11 mouse cellular contexts compared by ENCODE assay signal in the genomic region with DNA sequence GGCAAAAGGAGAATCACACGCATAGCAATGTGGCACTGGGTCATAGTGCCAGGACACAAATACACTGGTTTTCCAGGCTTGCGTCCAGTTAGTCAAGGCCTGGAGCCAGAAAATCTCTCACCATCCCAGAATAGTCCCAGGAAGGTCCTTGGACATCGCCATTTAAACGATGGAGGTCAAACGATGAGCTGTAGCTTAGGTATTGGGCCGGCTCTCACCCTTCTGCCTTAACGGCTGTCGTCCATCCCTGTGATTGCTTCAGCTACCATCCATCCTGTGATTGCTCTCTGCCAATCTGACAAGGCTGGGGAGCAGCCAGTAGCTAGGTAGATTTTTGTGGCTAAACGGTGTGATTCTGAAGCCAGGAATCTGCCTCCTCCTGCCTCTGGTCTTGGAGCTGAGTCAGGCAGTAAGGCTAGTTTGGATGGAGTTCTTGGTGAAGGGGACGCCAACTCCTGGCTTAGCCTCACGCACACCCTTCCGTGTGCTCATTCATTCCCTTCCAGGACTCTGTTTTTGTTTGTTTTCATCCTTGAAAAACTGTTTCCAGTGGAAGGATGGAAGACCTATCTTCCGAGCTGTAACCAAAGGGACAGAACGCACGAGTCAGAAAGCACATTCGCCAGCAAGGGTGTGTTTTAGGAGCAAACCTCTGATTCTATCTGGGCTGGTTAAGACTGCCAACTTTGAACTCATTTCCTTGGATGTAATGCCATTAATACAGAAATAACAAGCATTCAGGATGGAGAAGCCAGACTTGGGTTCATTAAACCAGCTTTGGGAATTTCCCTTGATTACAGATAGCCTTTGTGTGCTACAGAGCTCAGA.
DNase-seq lines count a peak whose midpoint lies in the region; ATAC-seq and TF ChIP-seq lines count a peak whose summit lies in the region.
"Had no signal": no experiment of that assay in that cellular context is flagged by ENCODE, and none has a peak within 500 bp of the region (broad histone marks: within the 10 kb centered on the region; RNA-seq: fewer than 3 reads in every experiment).

No protein-coding gene starts in this region.

- intact Hi-C loops in heart, adult 2 months (cut with DNase I), result loop anchor here (2.0 to 5.0 kb wide), 2 partner anchors 34 to 162 kb away; no protein-coding TSS in a partner anchor

- peaks cover 16% of the 10 kb centered on the region for H3K36me3 ChIP-seq in heart, adult 2 months (ENCODE audit: control insufficient read depth, insufficient read depth, low read length)
- 0 out of 2 replicates have a peak, but pooled peaks cover 4% of the 10 kb centered on the region for H3K36me3 ChIP-seq in heart, embryonic 12.5 days
- no peaks in the 10 kb centered on the region for H3K36me3 ChIP-seq in liver, embryonic 11.5 days (ENCODE audit: control insufficient read depth, insufficient read depth, low read length)

- no peaks in the 10 kb centered on the region for H3K79me2 ChIP-seq in heart, adult 2 months (replicated peaks; ENCODE audit: control insufficient read depth, insufficient read depth, low read length)

- DNase-seq in heart, adult 2 months, result peak; percentile 66 to 80
- DNase-seq in adipocyte (ENCODE audit: low spot score), result peak; percentile 74
- peak; percentile 80 for DNase-seq in cerebellum, adult 11-12 months
- DNase-seq in heart, adult 8-10 months (ENCODE audit: low spot score), result peak; percentile 73
- no peak for DNase-seq in ovary, postnatal 10 days (ENCODE audit: low spot score)
- no peak for DNase-seq in urinary bladder, adult 2 months (ENCODE audit: low spot score)
- DNase-seq in liver, embryonic 11.5 days (ENCODE audit: low spot score), result no peak

- peak overlapping the region; percentile 82 for H3K27ac ChIP-seq in heart, adult 2 months
- no peak overlapping the region for H3K27ac ChIP-seq in heart, embryonic 12.5 days (ENCODE audit: poor library complexity, severe bottlenecking)
- no peak overlapping the region for H3K27ac ChIP-seq in liver, embryonic 11.5 days (ENCODE audit: low read depth, low read length)
- H3K27ac ChIP-seq: embryonic facial prominence, embryonic 13.5 days had no signal

- peak overlapping the region; percentile 3; the same call in 1 of the 2 replicates for H3K9ac ChIP-seq in heart, adult 2 months (ENCODE audit: low read depth, low read length)
- H3K9ac ChIP-seq in heart, embryonic 12.5 days, result no peak overlapping the region
- no peak overlapping the region for H3K9ac ChIP-seq in liver, embryonic 11.5 days (ENCODE audit: low read depth, low read length)
- H3K9ac ChIP-seq: embryonic facial prominence, embryonic 13.5 days had no signal

- no peak for TF ChIP-seq POLR2A in heart, adult 2 months (IDR thresholded peaks at IDR 0.05; ENCODE audit: insufficient read depth, low read depth, low read length)

- 0 out of 2 replicates have a peak, but pooled peaks cover 5% of the 10 kb centered on the region for H3K9me3 ChIP-seq in heart, embryonic 12.5 days (replicated peaks)
- no peaks in the 10 kb centered on the region for H3K9me3 ChIP-seq in liver, embryonic 11.5 days (ENCODE audit: control insufficient read depth, low read length)
- H3K9me3 ChIP-seq: embryonic facial prominence, embryonic 13.5 days had no signal

- no peaks in the 10 kb centered on the region for H3K27me3 ChIP-seq in heart, adult 2 months (ENCODE audit: control insufficient read depth, insufficient read depth, low read length)
- peaks cover 34% of the 10 kb centered on the region for H3K27me3 ChIP-seq in heart, embryonic 12.5 days (replicated peaks)
- no peaks in the 10 kb centered on the region for H3K27me3 ChIP-seq in liver, embryonic 11.5 days (replicated peaks; ENCODE audit: control insufficient read depth, insufficient read depth, low read length)
- H3K27me3 ChIP-seq: CH12.LX; embryonic facial prominence, embryonic 13.5 days; megakaryocyte, embryonic 14.5 days had no signal

- TF ChIP-seq CTCF in heart, adult 2 months (IDR thresholded peaks at IDR 0.05), result no peak

- no peak for ATAC-seq in heart, embryonic 12.5 days (ENCODE audit: insufficient number of reproducible peaks, low FRiP score)
- ATAC-seq in liver, embryonic 11.5 days (replicated peaks; ENCODE audit: low FRiP score), result no peak

- peaks cover 4% of the 10 kb centered on the region for H3K4me1 ChIP-seq in heart, adult 2 months (ENCODE audit: control insufficient read depth, insufficient read depth, low read length)
- no peaks in the 10 kb centered on the region for H3K4me1 ChIP-seq in heart, embryonic 12.5 days (replicated peaks)
- H3K4me1 ChIP-seq in liver, embryonic 11.5 days (replicated peaks; ENCODE audit: control insufficient read depth, insufficient read depth, low read length), result no peaks in the 10 kb centered on the region
- H3K4me1 ChIP-seq: embryonic facial prominence, embryonic 13.5 days; megakaryocyte, embryonic 14.5 days had no signal

- no peak overlapping the region for H3K4me2 ChIP-seq in heart, embryonic 12.5 days
- H3K4me2 ChIP-seq in liver, embryonic 11.5 days, result no peak overlapping the region
- H3K4me2 ChIP-seq: embryonic facial prominence, embryonic 13.5 days had no signal

- WGBS in heart, adult 2 months, result 44% methylated on average over 16 of the region's 16 CpGs
- 81% methylated on average over 16 of the region's 16 CpGs for WGBS in heart, embryonic 12.5 days
- 88% methylated on average over 16 of the region's 16 CpGs for WGBS in liver, embryonic 11.5 days

- peak; percentile 69 for TF ChIP-seq EP300 in heart, adult 2 months (IDR thresholded peaks at IDR 0.05; ENCODE audit: insufficient read depth, low read depth, low read length)

- H3K4me3 ChIP-seq in heart, adult 2 months, result no peak overlapping the region
- no peak overlapping the region for H3K4me3 ChIP-seq in heart, embryonic 12.5 days
- H3K4me3 ChIP-seq in liver, embryonic 11.5 days (ENCODE audit: low read depth, low read length), result no peak overlapping the region
- H3K4me3 ChIP-seq: embryonic facial prominence, embryonic 13.5 days; megakaryocyte, embryonic 14.5 days had no signal

Comparison
In these comparisons a context has a peak if more than half of its experiments do, and no peak if none do; other contexts are left out.
1. DNase-seq: peak in heart, adult 2 months (2 of 2), adipocyte (single experiment), cerebellum, adult 11-12 months (single experiment) and heart, adult 8-10 months (single experiment); none in ovary, postnatal 10 days (single experiment), urinary bladder, adult 2 months (single experiment) and liver, embryonic 11.5 days (single experiment).